Mouse (Mus musculus) lung, embryonic 16.5 days (tissue): ENCODE measurements around the gene Jam3. TPM values are rescaled to one million over a fixed set of nuclear protein-coding genes. Genes with fewer than 3 reads are reported as not detected.

ENCODE experiments used
- ATAC-seq: fragments of 200-750 bp; cut with Nextera tagmentation; 2 replicates; pipeline ENCODE4 v1.8.0; 2017; ENCODE audit warnings: low read depth, mild to moderate bottlenecking, moderate library complexity
- H3K27ac ChIP-seq: fragments of 300-500 bp; sonication (generic); 2 replicates; pipeline ENCODE4 v1.5.1; 2014; ENCODE audit warnings: mild to moderate bottlenecking, control low read depth, low read length
- H3K27me3 ChIP-seq: fragments of 300-500 bp; sonication (generic); 2 replicates; pipeline ENCODE4 v1.6.1; 2014; ENCODE audit warnings: low read depth, low read length, mixed read lengths; ENCODE audit not compliant: control insufficient read depth, insufficient read depth
- H3K36me3 ChIP-seq: fragments of 300-500 bp; sonication (generic); 2 replicates; pipeline ENCODE4 v1.6.1; 2014; ENCODE audit warnings: low read length; ENCODE audit not compliant: control insufficient read depth, insufficient read depth
- H3K4me1 ChIP-seq: fragments of 300-500 bp; sonication (generic); replicated peaks from 2 replicates; pipeline ENCODE4 v1.6.1; 2014; ENCODE audit warnings: low read length, mixed read lengths; ENCODE audit not compliant: control insufficient read depth, insufficient read depth
- H3K4me2 ChIP-seq: fragments of 300-500 bp; sonication (generic); 2 replicates; pipeline ENCODE4 v1.6.1; 2014; ENCODE audit warnings: low read depth, low read length, control low read depth
- H3K4me3 ChIP-seq: fragments of 300-500 bp; sonication (generic); 2 replicates; pipeline ENCODE4 v1.5.1; 2014; ENCODE audit warnings: mild to moderate bottlenecking, low read length, control low read depth
- H3K9ac ChIP-seq: fragments of 300-500 bp; sonication (generic); 2 replicates; pipeline ENCODE4 v1.6.1; 2014; ENCODE audit warnings: low read length, control low read depth
- H3K9me3 ChIP-seq: fragments of 300-500 bp; sonication (generic); 2 replicates; pipeline ENCODE4 v1.6.1; 2016; ENCODE audit warnings: low read length; ENCODE audit not compliant: control insufficient read depth
- WGBS: fragments of 180-500 bp; shearing (Covaris S2); extraction: QIAGEN DNeasy Blood & Tissue Kit; methylation state at CpG from one replicate; pipeline ENCODE4 v1.1.7; 2014; 5-methylcytosine and 5-hydroxymethylcytosine counted together
- polyA plus RNA-seq: library from polyadenylated mRNA; unstranded; fragments of >200 nt; fragmentation: Nextera tagmentation; extraction: Ambion mirVana; gene quantifications from 2 replicates; pipeline ENCODE4 v1.2.1, GENCODE M21; 2015

Jam3 gene
- polyA plus RNA-seq, 1 experiment from 2014 or later, result 59.0 TPM

DNA sequence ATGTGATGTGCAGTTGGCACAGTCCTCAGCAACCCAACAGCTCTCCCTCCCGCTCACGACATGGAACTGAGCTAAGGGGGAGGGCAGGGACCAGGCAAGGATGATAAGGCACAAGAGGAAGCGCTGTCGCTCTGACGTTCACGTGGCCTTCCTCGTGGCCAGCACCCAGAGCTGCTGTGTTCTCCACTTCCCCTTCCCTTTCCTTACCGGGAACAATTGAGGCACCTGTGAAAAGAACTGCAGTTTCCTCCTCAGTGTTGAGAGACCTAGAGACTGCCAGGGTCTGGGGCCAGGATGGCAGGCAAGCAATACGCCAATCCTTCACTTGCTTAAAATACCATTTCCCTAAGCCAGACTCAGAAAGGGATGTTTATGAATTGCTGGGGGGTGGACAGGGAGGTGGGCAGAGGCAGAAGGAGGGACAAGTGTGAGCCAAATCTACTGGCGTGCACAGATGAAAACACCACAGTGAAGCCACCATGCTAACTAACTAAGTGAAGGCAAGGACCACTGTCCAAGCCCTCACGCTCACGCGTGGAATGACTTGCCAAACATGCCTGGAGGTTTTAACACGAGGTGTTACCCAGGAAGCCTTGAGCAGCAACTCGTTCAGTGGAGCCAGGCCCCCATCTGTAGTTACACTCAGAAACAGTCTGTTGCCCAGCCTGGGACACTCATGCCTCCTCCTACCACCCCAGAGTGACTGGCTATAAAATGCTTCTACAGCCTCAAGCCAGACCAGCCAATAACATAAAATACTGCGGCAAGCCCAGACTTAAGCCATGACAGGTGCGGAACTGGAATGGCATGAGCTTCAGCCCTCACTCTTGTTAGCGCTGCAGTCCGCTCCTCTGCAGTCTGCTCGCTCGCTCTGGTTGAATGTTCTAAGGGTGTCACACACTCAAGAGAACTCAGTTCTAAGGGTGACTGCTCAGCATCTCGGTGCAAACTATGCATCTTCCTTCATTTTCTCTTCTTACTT is 45.4 kb downstream of the Jam3 start:
- H3K27me3 ChIP-seq, result no peaks in the 10 kb centered on the region
- no peaks in the 10 kb centered on the region for H3K9me3 ChIP-seq
- 62% methylated on average over 22 of the region's 22 CpGs for WGBS
- H3K4me3 ChIP-seq, result no peak overlapping the region
- peak overlapping the region; percentile 62 for H3K27ac ChIP-seq
- H3K4me2 ChIP-seq, result no peak overlapping the region
- H3K36me3 ChIP-seq, result no peaks in the 10 kb centered on the region
- peaks cover 7% of the 10 kb centered on the region; the same call in 1 of the 2 replicates for H3K4me1 ChIP-seq
- ATAC-seq, result peak; percentile 90
- H3K9ac ChIP-seq, result no peak overlapping the region

DNA sequence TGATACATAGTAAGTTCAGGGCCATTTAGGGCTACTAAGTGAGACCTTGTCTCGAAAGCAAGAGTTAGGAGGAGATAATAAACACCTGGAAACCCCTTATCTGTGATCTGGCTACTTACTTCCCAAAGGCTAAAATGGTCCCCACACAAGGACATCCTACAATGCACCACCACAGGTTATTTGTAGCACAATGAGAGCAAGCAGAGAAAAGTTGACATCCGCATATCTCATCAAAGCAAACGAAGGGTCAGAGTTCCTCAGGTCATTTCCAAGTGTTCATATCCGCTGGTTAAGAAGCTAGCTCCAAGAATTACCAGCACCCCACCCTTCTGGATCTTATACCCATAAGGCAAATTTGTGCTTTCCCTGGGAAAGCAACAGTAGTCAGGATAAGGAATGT is 46.8 kb downstream of the Jam3 start:
- no peak overlapping the region for H3K4me2 ChIP-seq
- no peak overlapping the region for H3K4me3 ChIP-seq
- H3K9me3 ChIP-seq, result no peaks in the 10 kb centered on the region
- H3K27me3 ChIP-seq, result no peaks in the 10 kb centered on the region
- no peak overlapping the region for H3K9ac ChIP-seq
- peaks cover 7% of the 10 kb centered on the region; the same call in 1 of the 2 replicates for H3K4me1 ChIP-seq
- ATAC-seq, result no peak
- no peaks in the 10 kb centered on the region; the same call in 1 of the 2 replicates for H3K36me3 ChIP-seq
- H3K27ac ChIP-seq, result peak overlapping the region; percentile 74; the same call in 1 of the 2 replicates
- 66% methylated on average over 4 of the region's 4 CpGs for WGBS

DNA sequence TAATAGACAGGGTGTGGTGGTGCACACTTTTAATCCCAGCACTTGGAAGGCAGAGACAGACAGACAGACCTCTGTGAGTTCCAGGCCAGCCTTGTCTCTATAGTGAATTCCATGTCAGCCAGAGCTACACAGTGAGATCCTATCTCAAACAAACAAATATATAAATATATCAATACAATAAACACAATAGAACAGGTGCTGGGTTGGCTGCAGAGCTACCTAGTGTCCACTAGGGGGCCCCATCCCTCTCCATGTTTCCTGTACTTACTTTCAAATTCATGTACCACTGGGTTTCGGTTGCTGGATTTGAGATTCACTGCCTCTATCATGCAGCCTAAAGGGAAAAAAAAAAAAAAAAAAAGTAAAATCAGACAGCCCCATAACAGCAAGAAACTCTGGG is 49.1 kb downstream of the Jam3 start:
- H3K9me3 ChIP-seq, result no peaks in the 10 kb centered on the region
- H3K4me1 ChIP-seq, result peaks cover 7% of the 10 kb centered on the region; the same call in 1 of the 2 replicates
- no peak overlapping the region for H3K4me2 ChIP-seq
- H3K27ac ChIP-seq, result no peak overlapping the region
- no peak overlapping the region for H3K4me3 ChIP-seq
- 33% methylated on average over 1 of the region's 1 CpGs for WGBS
- no peak for ATAC-seq
- peaks cover 9% of the 10 kb centered on the region for H3K36me3 ChIP-seq
- no peak overlapping the region for H3K9ac ChIP-seq
- H3K27me3 ChIP-seq, result no peaks in the 10 kb centered on the region

DNA sequence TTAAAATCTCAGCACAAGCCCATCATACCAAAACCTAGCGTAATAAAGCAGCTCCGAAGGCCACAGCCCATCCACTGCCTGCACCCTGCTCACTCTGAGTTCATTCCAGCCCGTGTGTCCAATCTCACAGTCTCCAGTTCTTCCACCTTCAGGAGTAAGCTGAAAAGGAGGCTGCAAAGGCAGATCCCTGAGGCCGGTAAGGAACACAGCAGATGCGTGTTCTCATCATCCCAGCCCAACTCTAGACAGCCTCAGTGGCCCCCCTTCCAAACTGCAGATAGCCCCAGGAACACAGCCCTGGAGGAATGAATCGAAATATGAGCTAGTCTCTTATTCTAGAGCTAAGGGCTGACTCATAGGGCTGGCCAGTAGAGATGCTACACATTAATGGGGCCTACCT is 53.8 kb downstream of the Jam3 start:
- peaks cover 21% of the 10 kb centered on the region for H3K36me3 ChIP-seq
- no peak overlapping the region for H3K4me2 ChIP-seq
- no peaks in the 10 kb centered on the region for H3K9me3 ChIP-seq
- no peaks in the 10 kb centered on the region for H3K27me3 ChIP-seq
- 89% methylated on average over 6 of the region's 6 CpGs for WGBS
- no peak overlapping the region for H3K4me3 ChIP-seq
- H3K27ac ChIP-seq, result no peak overlapping the region
- no peaks in the 10 kb centered on the region; the same call in 1 of the 2 replicates for H3K4me1 ChIP-seq
- no peak for ATAC-seq
- no peak overlapping the region for H3K9ac ChIP-seq

DNA sequence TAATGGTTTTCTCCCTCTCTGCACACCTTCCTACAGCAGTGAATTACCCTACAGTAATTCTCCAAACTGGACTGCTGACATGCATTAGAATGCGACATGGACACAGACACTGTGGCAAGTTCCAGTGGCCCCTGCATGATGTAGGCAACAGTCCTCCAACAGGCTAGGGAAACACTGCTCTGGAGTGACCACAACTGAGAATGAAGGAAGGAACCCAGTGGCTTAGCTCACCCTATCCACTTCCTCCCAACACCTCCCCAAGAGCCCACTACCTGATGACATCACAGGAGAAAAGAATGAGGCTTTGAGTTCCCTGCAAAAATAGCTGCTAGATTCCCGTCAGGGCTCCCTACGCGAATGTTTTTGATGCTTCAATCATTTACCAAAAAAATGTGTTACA is 55.7 kb downstream of the Jam3 start:
- no peak overlapping the region for H3K27ac ChIP-seq
- no peaks in the 10 kb centered on the region for H3K27me3 ChIP-seq
- no peak overlapping the region for H3K9ac ChIP-seq
- H3K4me1 ChIP-seq, result no peaks in the 10 kb centered on the region; the same call in 1 of the 2 replicates
- peaks cover 32% of the 10 kb centered on the region for H3K36me3 ChIP-seq
- 79% methylated on average over 4 of the region's 4 CpGs for WGBS
- H3K4me3 ChIP-seq, result no peak overlapping the region
- no peak overlapping the region for H3K4me2 ChIP-seq
- H3K9me3 ChIP-seq, result no peaks in the 10 kb centered on the region
- no peak for ATAC-seq

DNA sequence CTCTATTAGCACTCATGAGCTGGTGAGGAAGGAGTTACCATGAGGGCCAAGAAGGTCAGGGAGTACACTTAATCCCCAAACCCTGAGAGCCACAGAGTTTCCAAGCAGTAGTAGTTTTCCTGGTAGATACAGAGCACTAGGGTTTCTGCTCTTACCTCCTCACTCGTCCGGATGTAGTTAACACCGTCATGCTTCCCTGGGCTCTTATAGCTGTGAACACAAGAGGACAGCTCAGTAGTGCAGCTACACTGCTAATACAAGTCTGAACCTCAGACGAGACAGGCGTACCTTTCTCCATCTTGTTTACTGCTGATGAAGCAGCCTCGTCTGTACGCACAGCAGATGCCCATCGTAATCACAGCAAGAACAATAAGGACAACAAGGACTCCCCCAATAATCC is 56.7 kb downstream of the Jam3 start:
- Histone ChIP-seq H3K27ac (peak overlapping the region; percentile 5), H3K36me3 (peaks cover 32% of the 10 kb centered on the region), H3K4me3 (no peak overlapping the region), H3K9me3 (no peaks in the 10 kb centered on the region), H3K4me1 (no peaks in the 10 kb centered on the region; the same call in 1 of the 2 replicates), H3K27me3 (no peaks in the 10 kb centered on the region), H3K9ac (no peak overlapping the region), H3K4me2 (no peak overlapping the region)
- WGBS, result 84% methylated on average over 8 of the region's 8 CpGs
- ATAC-seq, result no peak

DNA sequence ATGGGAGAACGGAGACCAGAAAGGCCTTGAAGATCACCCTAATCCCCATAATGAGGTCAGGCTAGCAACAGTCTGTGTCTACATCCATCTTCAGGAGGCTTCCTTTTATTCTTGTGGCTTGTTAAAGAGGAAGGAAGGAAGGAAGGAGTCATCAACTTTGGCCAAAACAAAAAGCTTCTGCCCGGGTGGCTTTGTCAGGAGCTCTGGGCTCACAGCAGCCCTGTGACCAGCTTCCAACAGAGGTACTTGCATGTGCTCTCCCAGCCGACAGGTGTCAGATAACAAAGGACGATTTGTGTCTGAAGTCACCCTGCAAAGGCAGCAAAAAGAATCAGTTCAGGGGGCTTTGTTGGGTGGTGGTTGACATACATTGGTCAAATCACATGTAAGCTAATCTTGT is 57.1 kb downstream of the Jam3 start:
- Histone ChIP-seq H3K36me3 (peaks cover 30% of the 10 kb centered on the region), H3K9ac (no peak overlapping the region), H3K9me3 (no peaks in the 10 kb centered on the region), H3K27ac (peak overlapping the region; percentile 5), H3K4me1 (no peaks in the 10 kb centered on the region; the same call in 1 of the 2 replicates), H3K27me3 (no peaks in the 10 kb centered on the region), H3K4me2 (no peak overlapping the region), H3K4me3 (no peak overlapping the region)
- ATAC-seq, result peak; percentile 49; the same call in 1 of the 2 replicates
- 39% methylated on average over 4 of the region's 4 CpGs for WGBS

DNA sequence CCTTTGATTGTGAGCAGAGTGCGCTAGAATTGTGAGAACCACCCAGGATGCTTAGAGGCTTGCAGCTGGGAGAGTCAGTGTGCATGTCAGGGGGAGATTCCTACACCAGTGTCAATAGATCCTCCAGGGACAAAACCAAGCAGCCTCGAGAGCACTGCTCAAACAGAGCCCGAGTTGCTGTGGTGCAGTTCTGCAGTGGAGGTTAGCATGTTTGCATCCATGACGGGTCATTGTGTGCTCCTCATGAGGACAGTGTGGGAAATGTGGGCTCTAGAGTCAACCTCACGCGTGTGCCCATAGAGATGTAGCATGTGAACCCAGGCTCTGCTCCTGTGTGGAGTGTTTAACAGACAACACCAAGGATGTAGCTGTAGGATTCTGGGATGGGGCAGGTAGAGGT is 62.3 kb downstream of the Jam3 start:
- H3K9me3 ChIP-seq, result no peaks in the 10 kb centered on the region
- H3K9ac ChIP-seq, result no peak overlapping the region
- H3K36me3 ChIP-seq, result peaks cover 48% of the 10 kb centered on the region
- no peaks in the 10 kb centered on the region for H3K4me1 ChIP-seq
- no peaks in the 10 kb centered on the region for H3K27me3 ChIP-seq
- 86% methylated on average over 6 of the region's 6 CpGs for WGBS
- H3K27ac ChIP-seq, result no peak overlapping the region
- H3K4me3 ChIP-seq, result no peak overlapping the region
- no peak overlapping the region for H3K4me2 ChIP-seq
- ATAC-seq, result no peak
